Mouse (Mus musculus): ENCODE data around the gene Olfr13.

GRCm38 (mm10) chr6:43178584-43179501 is 6.9 kb downstream of the Olfr13 start:
- TF ChIP-seq POLR2AphosphoS2 (IDR thresholded peaks at IDR 0.05; ENCODE audit: insufficient read length, low read depth), result no peak
- no peak for TF ChIP-seq POLR2A (IDR thresholded peaks at IDR 0.05; ENCODE audit: insufficient read length, low read depth)
- no peak for TF ChIP-seq E2F4 (IDR thresholded peaks at IDR 0.05; ENCODE audit: insufficient read depth)
- no peak for TF ChIP-seq CEBPB (IDR thresholded peaks at IDR 0.05; ENCODE audit: insufficient read depth, poor library complexity, severe bottlenecking)
- TF ChIP-seq USF1 (IDR thresholded peaks at IDR 0.05; ENCODE audit: low read depth), result no peak
